Mouse (Mus musculus) kidney, adult 8-10 months (tissue): Measurements from ENCODE around the gene Scn1b.

Source experiments
- DNase-seq, 2 experiments: peaks; one replicate each; pipeline ENCODE4 v3.0.0; 2022

Scn1b gene

GRCm38 (mm10) chr7:31114646-31115045 lies 12.2 kb downstream of the Scn1b start:
- DNase-seq = peak; percentile 77 to 79

GRCm38 (mm10) chr7:31113800-31114199 lies 13.0 kb downstream of the Scn1b start:
- peak; percentile 69 to 76 for DNase-seq

DNA sequence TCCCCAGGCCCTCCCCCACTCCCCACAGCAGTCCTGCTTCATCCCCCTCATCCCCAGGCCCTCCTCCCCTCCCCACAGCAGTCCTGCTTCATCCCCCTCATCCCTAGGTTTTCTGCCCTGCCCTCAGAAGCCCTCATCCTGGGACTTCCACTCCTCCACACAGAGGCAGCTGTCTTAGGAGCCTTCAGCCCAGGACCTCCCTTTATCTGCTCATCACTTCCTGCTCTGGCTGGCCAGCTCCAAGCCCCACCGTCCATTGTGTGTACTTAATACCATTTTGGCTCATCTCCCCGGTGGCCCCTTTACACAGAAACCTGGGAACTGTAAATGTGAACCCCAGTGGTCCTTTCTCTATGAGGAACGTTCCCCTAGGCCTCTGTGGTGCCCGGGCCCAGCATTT lies 14.8 kb downstream of the Scn1b start:
- no peak for DNase-seq

- no peak for DNase-seq
Observed at GRCm38 (mm10) chr7:31110861-31111385, 15.9 kb downstream of the Scn1b start.

GRCm38 (mm10) chr7:31109796-31110195 lies 17.0 kb downstream of the Scn1b start:
- DNase-seq = no peak

GRCm38 (mm10) chr7:31109091-31109490 lies 17.7 kb downstream of the Scn1b start:
- peak; percentile 77 to 81 for DNase-seq

DNA sequence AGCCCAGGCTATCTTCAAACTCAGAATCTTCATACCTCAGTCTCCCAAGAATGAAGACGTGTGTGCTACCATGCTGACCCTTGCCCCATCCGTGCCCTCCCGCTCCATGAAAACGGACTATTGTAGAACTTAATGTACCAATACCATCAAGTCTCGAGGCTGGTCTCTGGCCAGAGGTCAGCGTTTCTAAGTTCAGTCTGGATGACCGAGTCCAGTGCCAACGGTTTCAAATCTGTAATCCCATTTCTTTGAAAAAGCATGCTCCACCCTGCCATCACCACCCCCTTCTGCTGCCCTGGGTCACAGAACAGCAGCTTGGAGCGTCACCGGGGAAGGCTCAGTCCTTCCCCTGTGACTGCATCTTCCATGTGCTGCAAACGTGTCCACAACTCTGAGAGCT lies 19.0 kb downstream of the Scn1b start:
- DNase-seq = peak; percentile 76 to 84

DNA sequence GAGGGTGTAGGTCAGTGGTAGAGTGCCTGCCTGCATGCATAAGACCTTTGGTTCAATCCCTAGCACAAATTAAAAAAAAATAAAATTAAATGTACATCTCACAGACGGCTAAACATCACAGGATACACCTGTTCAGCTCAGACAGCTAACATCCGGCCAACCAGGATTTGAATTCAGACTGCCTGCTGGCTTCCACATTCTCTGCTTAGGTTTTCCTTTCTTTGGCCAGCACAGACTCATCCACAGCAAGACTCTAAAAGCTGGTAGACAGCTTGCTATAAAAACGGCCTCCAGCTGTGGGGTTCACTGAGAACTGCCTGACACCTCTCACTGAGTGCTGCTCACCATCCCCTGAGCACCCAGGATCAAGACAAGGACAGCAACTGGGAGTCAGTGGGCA lies 20.6 kb downstream of the Scn1b start:
- no peak for DNase-seq

GRCm38 (mm10) chr7:31105061-31105768 lies 21.6 kb downstream of the Scn1b start:
- peak; percentile 64 to 81 for DNase-seq

DNA sequence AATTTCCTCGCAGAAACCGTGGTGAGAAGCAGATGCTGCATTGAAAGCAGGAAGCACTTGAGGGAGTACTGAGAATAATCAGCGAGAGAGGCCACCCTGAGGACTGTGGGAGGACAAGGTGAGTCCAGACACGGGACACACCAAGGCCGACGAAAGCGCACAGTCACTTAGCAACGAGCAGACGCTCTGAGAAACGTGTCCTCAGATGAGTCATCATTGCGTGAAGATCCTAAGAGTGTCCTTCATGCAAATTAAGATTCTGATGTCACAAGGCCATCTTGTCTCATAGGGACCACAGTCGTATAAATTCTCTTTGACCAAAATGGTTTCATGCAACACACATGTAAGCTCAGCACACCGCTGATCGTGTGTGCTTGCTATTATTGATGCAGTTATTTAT lies 26.0 kb downstream of the Scn1b start:
- no peak for DNase-seq

DNA sequence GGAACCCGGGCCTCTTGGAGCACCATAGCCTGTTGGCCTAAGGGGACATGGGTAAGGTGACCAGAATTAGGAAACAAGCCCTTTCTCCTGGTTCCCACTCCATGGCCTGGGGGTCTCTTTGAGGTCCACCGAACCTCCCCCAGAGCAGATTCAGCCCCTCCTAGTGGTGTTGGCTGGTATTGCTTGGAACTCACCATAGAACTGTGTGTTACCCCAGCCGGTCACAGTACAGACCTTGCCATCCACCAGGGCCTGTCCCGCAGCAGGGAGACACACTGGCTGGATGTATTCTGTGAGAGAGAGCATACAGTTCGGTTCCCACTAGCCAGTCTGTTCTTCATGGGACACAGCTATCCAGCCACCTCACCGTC lies 27.2 kb downstream of the Scn1b start:
- no peak for DNase-seq

GRCm38 (mm10) chr7:31098697-31099611 lies 27.8 kb downstream of the Scn1b start:
- DNase-seq = peak in 1 of 2 experiments; percentile 44

- peak; percentile 85 to 92 for DNase-seq
Observed at GRCm38 (mm10) chr7:31097583-31098248, 29.1 kb downstream of the Scn1b start.

GRCm38 (mm10) chr7:31096892-31097564 lies 29.8 kb downstream of the Scn1b start:
- DNase-seq = no peak

DNA sequence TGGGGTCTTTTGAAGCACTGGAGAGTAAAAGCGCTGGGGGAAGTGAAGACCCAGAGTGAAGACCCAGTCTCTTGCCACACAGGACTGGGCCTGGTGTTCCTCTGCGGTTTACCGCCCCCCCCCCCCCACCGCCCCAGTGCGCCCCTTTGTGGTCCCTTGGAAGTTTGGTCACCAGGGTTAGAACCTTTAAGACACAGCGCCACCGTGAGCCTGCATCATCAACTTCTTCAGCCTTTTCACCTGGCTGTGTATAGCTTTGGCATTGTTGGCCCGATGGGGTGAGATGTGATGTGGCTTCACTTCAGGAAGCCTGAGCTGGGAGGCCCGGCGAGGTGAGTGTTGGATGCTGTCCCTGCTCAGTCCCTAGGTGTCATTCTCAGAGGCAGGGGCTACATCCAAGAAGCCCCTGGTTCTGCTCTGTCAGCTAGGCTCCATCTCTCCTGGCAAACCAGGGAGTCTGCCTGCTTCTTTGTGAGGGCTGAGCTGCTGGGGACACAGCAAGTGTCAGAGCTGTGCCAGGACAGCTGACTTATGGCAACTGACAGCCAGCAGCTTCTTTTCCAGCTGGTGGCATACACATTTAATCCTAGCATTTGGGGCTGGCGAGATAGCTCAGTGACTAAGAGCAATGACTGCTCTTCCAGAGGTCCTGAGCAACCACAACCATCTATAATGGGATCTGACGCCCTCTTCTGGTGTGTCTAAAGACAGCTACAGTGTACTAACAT lies 31.9 kb downstream of the Scn1b start:
- DNase-seq = no peak

- DNase-seq = no peak
Observed at GRCm38 (mm10) chr7:31089721-31090120, 37.1 kb downstream of the Scn1b start.

- no peak for DNase-seq
Observed at GRCm38 (mm10) chr7:31088206-31088605, 38.6 kb downstream of the Scn1b start.

- no peak for DNase-seq
Observed at GRCm38 (mm10) chr7:31087262-31087661, 39.5 kb downstream of the Scn1b start.

DNA sequence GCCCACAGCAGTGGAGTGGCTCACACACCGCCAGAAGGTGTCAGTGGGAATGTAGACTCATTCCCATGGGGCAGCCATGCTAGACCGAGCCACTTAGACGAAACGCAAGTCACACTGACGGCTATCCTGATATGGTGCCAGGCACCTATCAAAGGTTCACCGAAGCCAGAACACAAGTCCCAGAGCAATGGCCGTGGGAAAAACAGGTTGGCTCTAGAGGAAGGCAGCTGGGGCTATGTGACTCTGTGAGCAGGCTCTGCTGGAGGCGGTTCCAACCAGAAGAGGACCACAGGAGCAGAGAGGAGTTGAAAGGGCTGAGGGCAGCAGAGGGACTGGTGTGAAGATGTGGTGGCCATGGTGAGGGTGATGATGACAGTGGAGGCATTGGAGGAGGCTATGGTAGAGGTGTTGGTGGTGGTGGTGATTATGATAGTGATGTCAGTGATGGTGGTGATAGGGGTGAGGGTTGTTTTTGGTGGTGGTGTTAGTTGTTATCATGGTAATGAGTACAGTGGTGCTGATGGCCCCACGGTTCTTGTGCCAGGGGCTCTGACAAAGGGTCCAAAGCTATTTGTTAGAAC lies 40.5 kb downstream of the Scn1b start:
- DNase-seq = no peak

- no peak for DNase-seq
Observed at GRCm38 (mm10) chr7:31085171-31085570, 41.6 kb downstream of the Scn1b start.

- no peak for DNase-seq
Observed at GRCm38 (mm10) chr7:31084140-31084539, 42.7 kb downstream of the Scn1b start.
